Mouse (Mus musculus): Measurements from ENCODE around the gene Ndufc2. TPM values are rescaled to one million over a fixed set of nuclear protein-coding genes. Genes with fewer than 3 reads are reported as not detected.
A peak's percentile ranks its signal among the peaks of the same experiment; 100 is the strongest.
"Not testable (repeated sequence)": the region's sequence is repeated elsewhere in the genome, so short reads cannot be mapped to it uniquely, and the experiment has no call there.

Gene Ndufc2
- polyA plus RNA-seq, 1 experiment from 2014 or later, result 338 TPM

- H3K9me3 ChIP-seq; H3K9ac ChIP-seq; H3K4me2 ChIP-seq; H3K4me3 ChIP-seq (replicated peaks); H3K36me3 ChIP-seq; H3K27me3 ChIP-seq (replicated peaks); H3K4me1 ChIP-seq: not testable (repeated sequence)
- peak overlapping the region; percentile 71; the same call in 1 of the 2 replicates for H3K27ac ChIP-seq
- 41% methylated on average over 3 of the region's 3 CpGs for WGBS
- peak; percentile 51; the same call in 1 of the 2 replicates for ATAC-seq (ENCODE audit: insufficient read depth, low FRiP score, low read depth)
Measured at GRCm38 (mm10) chr7:97433517-97433916, 33.7 kb downstream of the Ndufc2 start.

DNA sequence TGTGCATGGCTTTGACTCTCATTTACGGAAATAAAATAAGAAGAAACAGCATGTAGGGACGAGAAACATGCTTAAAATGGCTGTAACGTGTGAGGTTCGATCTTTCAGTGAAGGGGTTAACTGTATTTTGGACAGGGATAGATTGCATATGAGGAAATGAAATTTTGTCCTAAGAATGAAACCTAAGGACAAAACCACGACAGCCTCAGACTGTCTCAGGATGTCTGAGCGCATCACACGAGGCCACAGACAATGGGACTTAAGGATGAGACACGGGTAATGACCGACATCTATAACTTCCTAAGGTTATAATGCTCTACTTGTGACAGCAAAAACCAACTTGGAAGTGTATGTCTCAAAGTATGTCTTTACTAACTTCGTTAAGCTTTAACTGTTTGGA lies 34.7 kb downstream of the Ndufc2 start:
- Histone ChIP-seq H3K4me1 (peaks cover 6% of the 10 kb centered on the region; the same call in 1 of the 2 replicates), H3K27ac (no peak overlapping the region), H3K9ac (no peak overlapping the region), H3K4me2 (no peak overlapping the region), H3K36me3 (no peaks in the 10 kb centered on the region), H3K27me3 (replicated peaks) (no peaks in the 10 kb centered on the region), H3K4me3 (replicated peaks) (no peak overlapping the region), H3K9me3 (no peaks in the 10 kb centered on the region)
- 81% methylated on average over 10 of the region's 10 CpGs for WGBS
- no peak for ATAC-seq (ENCODE audit: insufficient read depth, low FRiP score, low read depth)

DNA sequence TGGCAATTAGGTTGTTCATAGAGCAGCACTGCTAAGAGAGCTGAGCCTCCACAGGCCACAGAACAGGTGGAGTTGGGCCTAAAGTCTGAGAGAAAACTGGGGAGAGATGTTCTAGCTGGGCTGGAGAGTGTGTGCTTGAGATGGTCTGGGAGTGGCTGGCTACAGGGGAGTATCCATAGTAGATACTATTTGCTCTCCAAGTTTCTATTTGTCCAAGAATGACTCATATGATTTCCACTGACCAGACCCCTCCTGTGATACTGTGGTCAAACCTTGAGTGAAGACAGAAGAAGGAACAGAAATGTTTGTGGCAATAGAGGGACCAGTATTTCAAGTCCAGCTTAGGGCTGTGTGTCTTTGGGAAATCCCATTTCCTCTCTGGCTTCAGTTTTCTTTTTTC lies 39.2 kb downstream of the Ndufc2 start:
- no peak overlapping the region for H3K9ac ChIP-seq
- peak overlapping the region; percentile 23 for H3K27ac ChIP-seq
- no peak overlapping the region for H3K4me3 ChIP-seq (replicated peaks)
- ATAC-seq (ENCODE audit: insufficient read depth, low FRiP score, low read depth), result peak; percentile 94
- no peak overlapping the region for H3K4me2 ChIP-seq
- no peaks in the 10 kb centered on the region for H3K9me3 ChIP-seq
- H3K27me3 ChIP-seq (replicated peaks), result no peaks in the 10 kb centered on the region
- no peaks in the 10 kb centered on the region for H3K4me1 ChIP-seq
- no peaks in the 10 kb centered on the region for H3K36me3 ChIP-seq

DNA sequence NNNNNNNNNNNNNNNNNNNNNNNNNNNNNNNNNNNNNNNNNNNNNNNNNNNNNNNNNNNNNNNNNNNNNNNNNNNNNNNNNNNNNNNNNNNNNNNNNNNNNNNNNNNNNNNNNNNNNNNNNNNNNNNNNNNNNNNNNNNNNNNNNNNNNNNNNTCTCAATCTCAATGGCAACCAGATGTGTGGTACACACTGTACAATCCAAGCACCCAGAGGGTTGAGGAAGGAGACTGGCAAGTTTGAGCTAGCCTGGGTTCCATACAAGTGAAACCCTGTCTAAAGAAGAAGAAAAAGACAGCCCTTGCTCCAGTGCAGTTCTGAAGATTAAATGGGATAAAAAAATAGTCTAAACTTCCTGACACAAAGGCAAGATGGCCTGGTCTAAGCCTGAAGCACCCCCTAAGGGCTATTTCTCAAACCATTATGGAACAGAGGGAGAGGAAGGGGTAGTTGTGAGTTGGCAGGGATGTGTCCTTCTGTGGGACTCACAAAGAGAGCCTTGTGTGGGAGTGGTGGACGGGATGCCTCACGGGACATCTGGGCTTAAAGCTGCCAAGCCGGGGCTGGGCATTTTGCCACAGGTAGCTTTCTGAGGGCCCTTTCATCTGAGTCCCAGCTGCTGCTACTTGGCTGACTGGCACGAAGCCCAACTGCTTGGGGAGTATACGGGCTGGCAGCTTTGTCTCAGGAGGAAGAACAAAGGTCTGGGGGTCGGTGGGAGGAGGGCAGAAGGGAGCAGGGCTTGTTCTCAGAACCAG lies 46.5 kb downstream of the Ndufc2 start:
- H3K4me1 ChIP-seq, result 0 out of 2 replicates have a peak, but pooled peaks cover 13% of the 10 kb centered on the region
- ATAC-seq (ENCODE audit: insufficient read depth, low FRiP score, low read depth), result peak; percentile 78

DNA sequence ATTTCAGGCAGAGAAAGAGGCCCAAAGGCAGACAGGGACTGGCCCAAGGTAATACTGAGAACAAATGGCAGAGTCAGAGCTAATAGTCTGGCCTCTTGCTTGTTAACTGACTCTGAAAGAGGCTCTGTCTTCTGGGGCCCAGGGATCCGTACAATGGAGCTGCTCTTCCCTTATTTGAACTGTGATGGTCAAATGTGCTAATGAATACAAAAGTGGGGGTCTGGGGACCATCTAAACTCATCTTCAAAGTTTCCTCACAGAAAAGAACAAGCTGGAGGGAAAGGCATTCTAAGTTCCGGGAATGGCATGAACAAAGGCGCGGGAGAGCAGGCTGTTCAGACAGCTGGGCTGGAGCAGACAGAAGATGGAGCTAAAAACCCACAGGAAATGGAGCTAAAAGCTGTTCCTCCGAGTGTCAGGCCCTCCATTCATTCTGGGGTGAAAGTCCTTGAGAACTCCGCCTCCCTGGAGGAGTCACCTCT lies 47.3 kb downstream of the Ndufc2 start:
- WGBS, result 50% methylated on average over 6 of the region's 6 CpGs
- H3K4me3 ChIP-seq (replicated peaks), result no peak overlapping the region
- ATAC-seq (ENCODE audit: insufficient read depth, low FRiP score, low read depth), result peak; percentile 9; the same call in 1 of the 2 replicates
- no peak overlapping the region for H3K4me2 ChIP-seq
- no peaks in the 10 kb centered on the region for H3K27me3 ChIP-seq (replicated peaks)
- no peak overlapping the region for H3K9ac ChIP-seq
- H3K36me3 ChIP-seq, result no peaks in the 10 kb centered on the region
- peak overlapping the region; percentile 78 for H3K27ac ChIP-seq
- 0 out of 2 replicates have a peak, but pooled peaks cover 13% of the 10 kb centered on the region for H3K4me1 ChIP-seq
- no peaks in the 10 kb centered on the region for H3K9me3 ChIP-seq

More for the DNA sequence above, 46.5 kb downstream of the Ndufc2 start:
- Histone ChIP-seq H3K27ac (peak overlapping the region; percentile 78), H3K27me3 (replicated peaks) (no peaks in the 10 kb centered on the region), H3K36me3 (no peaks in the 10 kb centered on the region), H3K9me3 (no peaks in the 10 kb centered on the region), H3K9ac (no peak overlapping the region), H3K4me3 (replicated peaks) (no peak overlapping the region), H3K4me2 (no peak overlapping the region)
- WGBS, result 31% methylated on average over 6 of the region's 6 CpGs

DNA sequence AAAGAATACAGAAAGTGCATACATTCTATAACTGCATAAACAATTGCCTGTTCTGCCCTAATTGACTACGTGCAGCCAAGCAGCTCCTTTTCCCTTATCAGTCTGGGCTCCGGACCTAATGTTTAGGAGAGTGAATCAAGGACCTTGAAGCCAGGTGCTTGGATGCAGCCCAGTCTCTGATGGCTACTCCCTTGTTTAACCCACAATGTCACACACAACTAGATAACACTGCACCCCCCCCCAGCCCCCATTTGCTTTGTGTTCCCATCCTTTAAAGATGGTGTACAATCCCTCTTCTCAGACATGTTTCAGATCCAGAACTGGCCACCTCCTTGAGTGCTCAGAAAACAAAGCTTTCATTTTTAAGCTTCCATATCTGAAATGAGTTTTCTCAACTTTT lies 51.2 kb downstream of the Ndufc2 start, which contains the start of gene Kctd14:
TSS of gene Kctd14 (plus strand) at position 301 of the 400 bp plus-strand sequence.
- ATAC-seq (ENCODE audit: insufficient read depth, low FRiP score, low read depth), result not testable (repeated sequence)

DNA sequence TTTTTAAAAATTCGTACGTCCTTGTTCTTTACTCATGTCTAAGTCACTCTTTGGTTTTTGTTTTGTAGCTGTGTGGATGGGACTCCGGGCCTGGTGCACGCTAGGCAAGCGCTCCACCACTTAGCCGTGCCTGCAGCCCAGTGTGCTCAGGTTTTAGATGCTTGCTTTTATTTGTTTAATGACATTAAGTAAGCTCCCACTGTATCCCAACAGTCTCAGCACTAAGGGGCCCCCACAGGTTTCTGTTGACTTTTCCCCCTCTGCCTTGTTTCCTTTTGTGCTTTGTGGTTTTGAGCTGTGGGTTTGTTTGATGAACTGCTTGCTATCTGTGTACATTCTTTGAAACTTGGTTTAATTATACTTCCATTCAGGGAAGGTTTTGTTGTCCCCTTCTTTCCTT lies 52.4 kb downstream of the Ndufc2 start:
- peak overlapping the region; percentile 80 for H3K27ac ChIP-seq
- H3K4me3 ChIP-seq (replicated peaks), result no peak overlapping the region
- H3K27me3 ChIP-seq (replicated peaks), result no peaks in the 10 kb centered on the region
- 59% methylated on average over 6 of the region's 6 CpGs for WGBS
- ATAC-seq (ENCODE audit: insufficient read depth, low FRiP score, low read depth), result peak; percentile 24; the same call in 1 of the 2 replicates
- H3K9ac ChIP-seq, result no peak overlapping the region
- no peak overlapping the region for H3K4me2 ChIP-seq
- H3K36me3 ChIP-seq, result no peaks in the 10 kb centered on the region
- H3K9me3 ChIP-seq, result no peaks in the 10 kb centered on the region
- H3K4me1 ChIP-seq, result 0 out of 2 replicates have a peak, but pooled peaks cover 6% of the 10 kb centered on the region

More for the DNA sequence above, 51.2 kb downstream of the Ndufc2 start, which contains the start of gene Kctd14:
- not testable (repeated sequence) for H3K4me2 ChIP-seq; H3K27me3 ChIP-seq (replicated peaks); H3K4me3 ChIP-seq (replicated peaks); H3K36me3 ChIP-seq; H3K9ac ChIP-seq; H3K9me3 ChIP-seq
- WGBS, result 54% methylated on average over 2 of the region's 2 CpGs
- H3K4me1 ChIP-seq, result 0 out of 2 replicates have a peak, but pooled peaks cover 13% of the 10 kb centered on the region
- H3K27ac ChIP-seq, result peak within 1 kb of the TSS; percentile 80

DNA sequence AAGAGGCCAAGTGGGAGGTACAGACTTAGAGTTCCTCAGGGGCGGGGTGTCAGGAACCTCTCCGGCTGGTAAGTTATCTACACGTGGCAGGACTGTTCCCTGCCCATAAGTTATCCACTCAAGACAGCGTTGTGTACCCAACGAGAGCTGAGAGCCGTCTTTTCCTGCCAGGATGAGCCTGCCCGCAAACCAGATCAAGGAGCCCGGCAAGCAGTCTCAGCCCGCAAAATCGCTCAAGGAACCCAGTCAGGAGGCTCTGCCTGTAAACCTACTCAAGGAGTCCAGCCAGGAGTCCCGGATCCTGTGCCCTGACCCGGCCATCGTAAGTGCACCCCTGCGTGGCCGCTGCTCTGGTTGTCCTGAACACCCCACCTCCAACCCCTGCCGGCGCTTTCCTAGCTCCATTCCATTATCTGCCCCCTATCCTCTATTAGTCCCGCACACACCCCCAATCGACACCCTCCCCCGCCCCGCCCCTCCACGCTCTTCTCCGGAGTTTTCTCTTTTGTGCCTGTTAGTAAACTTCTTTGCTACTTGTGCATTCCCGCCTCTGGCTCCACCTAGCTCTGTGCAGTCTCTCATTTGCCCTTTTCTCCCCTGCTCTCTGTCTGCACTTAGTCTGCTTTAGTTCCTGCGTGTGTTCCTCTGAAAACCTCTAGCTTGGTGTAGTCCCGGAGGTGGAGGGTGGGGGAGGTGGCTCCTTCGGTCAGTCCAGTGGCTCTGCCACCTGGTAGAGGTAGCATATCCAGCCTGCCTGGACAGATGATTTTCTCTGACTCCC lies 53.5 kb downstream of the Ndufc2 start:
- Histone ChIP-seq H3K4me1 (0 out of 2 replicates have a peak, but pooled peaks cover 3% of the 10 kb centered on the region), H3K27me3 (replicated peaks) (no peaks in the 10 kb centered on the region), H3K4me2 (peak overlapping the region; percentile 77), H3K9ac (peak overlapping the region; percentile 30; the same call in 1 of the 2 replicates), H3K4me3 (replicated peaks) (peak overlapping the region; percentile 46), H3K27ac (peak overlapping the region; percentile 80), H3K36me3 (no peaks in the 10 kb centered on the region), H3K9me3 (no peaks in the 10 kb centered on the region)
- peak; percentile 93 for ATAC-seq (ENCODE audit: insufficient read depth, low FRiP score, low read depth)
- WGBS, result 1% methylated on average over 27 of the region's 27 CpGs

DNA sequence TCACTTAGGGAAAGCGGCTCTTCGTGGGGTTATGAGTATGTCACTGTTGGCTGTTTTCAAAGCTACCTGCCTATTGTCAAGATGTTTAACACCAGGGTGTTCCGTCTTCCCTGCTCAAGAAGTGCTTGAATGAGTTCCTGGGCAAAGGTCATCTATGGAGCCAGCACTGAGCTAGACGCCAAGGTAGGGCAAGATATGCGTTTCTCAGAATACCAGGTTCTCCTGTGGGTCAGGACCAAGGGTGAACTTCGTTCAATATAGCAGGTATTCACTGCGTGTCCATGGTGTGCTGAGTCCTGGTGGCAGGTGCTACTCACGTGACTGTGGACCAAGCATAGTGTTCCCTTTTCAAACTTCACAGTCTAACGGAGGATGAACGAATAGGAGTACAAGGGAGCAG lies 55.0 kb downstream of the Ndufc2 start:
- Histone ChIP-seq H3K27me3 (replicated peaks) (no peaks in the 10 kb centered on the region), H3K4me3 (replicated peaks) (no peak overlapping the region), H3K4me1 (0 out of 2 replicates have a peak, but pooled peaks cover 3% of the 10 kb centered on the region), H3K9ac (no peak overlapping the region), H3K9me3 (no peaks in the 10 kb centered on the region), H3K27ac (no peak overlapping the region), H3K36me3 (no peaks in the 10 kb centered on the region), H3K4me2 (no peak overlapping the region)
- 88% methylated on average over 10 of the region's 10 CpGs for WGBS
- no peak for ATAC-seq (ENCODE audit: insufficient read depth, low FRiP score, low read depth)

- no peak overlapping the region for H3K4me3 ChIP-seq (replicated peaks)
- 0 out of 2 replicates have a peak, but pooled peaks cover 3% of the 10 kb centered on the region for H3K4me1 ChIP-seq
- no peaks in the 10 kb centered on the region for H3K27me3 ChIP-seq (replicated peaks)
- H3K4me2 ChIP-seq, result peak overlapping the region; percentile 29; the same call in 1 of the 2 replicates
- H3K9me3 ChIP-seq, result no peaks in the 10 kb centered on the region
- ATAC-seq (ENCODE audit: insufficient read depth, low FRiP score, low read depth), result no peak
- H3K36me3 ChIP-seq, result no peaks in the 10 kb centered on the region
- WGBS, result 76% methylated on average over 3 of the region's 3 CpGs
- no peak overlapping the region for H3K27ac ChIP-seq
- H3K9ac ChIP-seq, result no peak overlapping the region
Measured at GRCm38 (mm10) chr7:97455577-97455976, 55.8 kb downstream of the Ndufc2 start.
